Mouse (Mus musculus): ENCODE results near the gene AF067061. TPM values are rescaled to one million over a fixed set of nuclear protein-coding genes. Genes with fewer than 3 reads are reported as not detected.
"Not testable (repeated sequence)": the region's sequence is repeated elsewhere in the genome, so short reads cannot be mapped to it uniquely, and the experiment has no call there.

The AF067061 gene
- polyA plus RNA-seq (2015; fragmentation: Nextera tagmentation; extraction: Ambion mirVana), result not detected in 2 replicates

GRCm38 (mm10) chr13:120262870-120263269 is at the start of gene AF067061:
Gene AF067061, plus strand, starts transcription at chr13:120263114.
- 88% methylated on average over 2 of the region's 2 CpGs for WGBS
- not testable (repeated sequence) for H3K27ac ChIP-seq; ATAC-seq; H3K9ac ChIP-seq (replicated peaks); H3K4me3 ChIP-seq (replicated peaks); H3K4me2 ChIP-seq (replicated peaks); H3K36me3 ChIP-seq; H3K9me3 ChIP-seq; H3K27me3 ChIP-seq; H3K4me1 ChIP-seq (replicated peaks)

GRCm38 (mm10) chr13:120215847-120216246 is 47.1 kb upstream of the AF067061 start, which contains the start of gene Gm21762:
Gene Gm21762, minus strand, starts transcription at chr13:120215947.
- H3K4me1 ChIP-seq (replicated peaks); H3K27ac ChIP-seq; H3K4me2 ChIP-seq (replicated peaks); H3K36me3 ChIP-seq; H3K4me3 ChIP-seq (replicated peaks); H3K27me3 ChIP-seq; H3K9me3 ChIP-seq; ATAC-seq; H3K9ac ChIP-seq (replicated peaks): not testable (repeated sequence)
- no CpG with 5 or more reads among the region's 2 CpGs for WGBS

- not testable (repeated sequence) for H3K4me3 ChIP-seq (replicated peaks); H3K9ac ChIP-seq (replicated peaks); H3K27ac ChIP-seq; H3K9me3 ChIP-seq; H3K27me3 ChIP-seq; ATAC-seq; H3K36me3 ChIP-seq; H3K4me2 ChIP-seq (replicated peaks); H3K4me1 ChIP-seq (replicated peaks)
- WGBS, result 81% methylated on average over 5 of the region's 5 CpGs
Observed at GRCm38 (mm10) chr13:120220922-120221321, 42.0 kb upstream of the AF067061 start.

- ATAC-seq; H3K4me1 ChIP-seq (replicated peaks); H3K36me3 ChIP-seq; H3K9me3 ChIP-seq; H3K4me3 ChIP-seq (replicated peaks); H3K4me2 ChIP-seq (replicated peaks); H3K27me3 ChIP-seq; H3K9ac ChIP-seq (replicated peaks); H3K27ac ChIP-seq: not testable (repeated sequence)
- 93% methylated on average over 16 of the region's 25 CpGs for WGBS
Observed at GRCm38 (mm10) chr13:120223012-120223659, 39.8 kb upstream of the AF067061 start.

- H3K9ac ChIP-seq (replicated peaks); H3K4me3 ChIP-seq (replicated peaks); H3K4me2 ChIP-seq (replicated peaks); H3K4me1 ChIP-seq (replicated peaks); H3K9me3 ChIP-seq; H3K36me3 ChIP-seq; H3K27ac ChIP-seq; H3K27me3 ChIP-seq: not testable (repeated sequence)
- peak; percentile 62; the same call in 1 of the 2 replicates for ATAC-seq
- 96% methylated on average over 17 of the region's 17 CpGs for WGBS
Observed at GRCm38 (mm10) chr13:120231798-120232197, 31.1 kb upstream of the AF067061 start.

- H3K4me1 ChIP-seq (replicated peaks); H3K9me3 ChIP-seq; H3K36me3 ChIP-seq; H3K4me2 ChIP-seq (replicated peaks); ATAC-seq; H3K27me3 ChIP-seq; H3K4me3 ChIP-seq (replicated peaks); H3K9ac ChIP-seq (replicated peaks); H3K27ac ChIP-seq: not testable (repeated sequence)
- WGBS, result 74% methylated on average over 13 of the region's 25 CpGs
Observed at GRCm38 (mm10) chr13:120232447-120233049, 30.4 kb upstream of the AF067061 start.

GRCm38 (mm10) chr13:120238811-120239210 is 24.1 kb upstream of the AF067061 start, which contains the start of gene Gm21731:
Gene Gm21731, plus strand, starts transcription at chr13:120239111.
- ATAC-seq; H3K4me2 ChIP-seq (replicated peaks); H3K9ac ChIP-seq (replicated peaks); H3K27ac ChIP-seq; H3K9me3 ChIP-seq; H3K4me3 ChIP-seq (replicated peaks); H3K36me3 ChIP-seq; H3K27me3 ChIP-seq; H3K4me1 ChIP-seq (replicated peaks): not testable (repeated sequence)

GRCm38 (mm10) chr13:120251208-120251924 is 11.5 kb upstream of the AF067061 start:
- not testable (repeated sequence) for H3K4me1 ChIP-seq (replicated peaks); H3K4me3 ChIP-seq (replicated peaks); H3K9ac ChIP-seq (replicated peaks); H3K4me2 ChIP-seq (replicated peaks); H3K9me3 ChIP-seq; H3K36me3 ChIP-seq; H3K27ac ChIP-seq; ATAC-seq; H3K27me3 ChIP-seq
- WGBS, result 65% methylated on average over 2 of the region's 3 CpGs

GRCm38 (mm10) chr13:120258817-120259658 is 3.9 kb upstream of the AF067061 start:
- H3K4me3 ChIP-seq (replicated peaks); ATAC-seq; H3K4me1 ChIP-seq (replicated peaks); H3K27me3 ChIP-seq; H3K4me2 ChIP-seq (replicated peaks); H3K36me3 ChIP-seq; H3K9me3 ChIP-seq; H3K9ac ChIP-seq (replicated peaks); H3K27ac ChIP-seq: not testable (repeated sequence)
- 89% methylated on average over 3 of the region's 3 CpGs for WGBS

- H3K9ac ChIP-seq (replicated peaks); H3K4me1 ChIP-seq (replicated peaks); H3K27me3 ChIP-seq; ATAC-seq; H3K27ac ChIP-seq; H3K4me3 ChIP-seq (replicated peaks); H3K4me2 ChIP-seq (replicated peaks); H3K36me3 ChIP-seq; H3K9me3 ChIP-seq: not testable (repeated sequence)
- WGBS, result 75% methylated on average over 3 of the region's 3 CpGs
Observed at GRCm38 (mm10) chr13:120259718-120260117, 3.2 kb upstream of the AF067061 start.

GRCm38 (mm10) chr13:120277837-120278236 is 14.9 kb downstream of the AF067061 start:
- H3K27ac ChIP-seq; H3K9ac ChIP-seq (replicated peaks); ATAC-seq; H3K36me3 ChIP-seq; H3K9me3 ChIP-seq; H3K4me3 ChIP-seq (replicated peaks); H3K4me2 ChIP-seq (replicated peaks); H3K27me3 ChIP-seq; H3K4me1 ChIP-seq (replicated peaks): not testable (repeated sequence)
- WGBS, result 28% methylated on average over 2 of the region's 2 CpGs

GRCm38 (mm10) chr13:120278784-120279183 is 15.9 kb downstream of the AF067061 start:
- H3K4me3 ChIP-seq (replicated peaks), result no peak overlapping the region
- no peak overlapping the region for H3K4me2 ChIP-seq (replicated peaks)
- WGBS, result 92% methylated on average over 9 of the region's 9 CpGs
- no peaks in the 10 kb centered on the region for H3K9me3 ChIP-seq
- H3K27ac ChIP-seq, result no peak overlapping the region
- H3K9ac ChIP-seq (replicated peaks), result no peak overlapping the region
- no peaks in the 10 kb centered on the region for H3K4me1 ChIP-seq (replicated peaks)
- no peaks in the 10 kb centered on the region for H3K36me3 ChIP-seq
- ATAC-seq, result no peak
- no peaks in the 10 kb centered on the region for H3K27me3 ChIP-seq

Data from midbrain, embryonic 13.5 days (tissue).